ENCODE assay signal across 8 mouse cellular contexts in the genomic region with DNA sequence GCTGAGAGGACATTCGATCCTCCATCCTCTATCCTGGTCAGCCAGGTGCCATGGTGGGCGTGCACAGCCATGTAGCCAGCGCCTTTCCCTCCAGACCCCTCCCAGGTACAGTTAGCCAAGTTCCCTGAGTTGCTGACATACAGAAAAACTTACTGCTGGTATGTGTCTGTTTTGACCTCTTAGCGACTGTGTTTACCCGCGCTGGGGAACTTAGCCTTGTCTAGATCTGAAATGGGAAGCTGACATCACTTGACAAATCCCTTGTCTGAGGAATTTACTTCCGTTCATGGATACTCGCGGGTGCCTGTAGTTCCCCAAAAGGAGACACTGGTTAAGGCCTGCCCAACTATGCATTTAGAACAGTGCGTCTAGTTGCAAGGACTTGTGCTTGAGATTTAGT. TPM values are rescaled to one million over a fixed set of nuclear protein-coding genes. Genes with fewer than 3 reads are reported as not detected.
A peak's percentile ranks its signal among the peaks of the same experiment; 100 is the strongest.
DNase-seq lines count a peak whose midpoint lies in the region; ATAC-seq and TF ChIP-seq lines count a peak whose summit lies in the region.

No protein-coding gene starts in this region.

- H3K4me2 ChIP-seq in heart, embryonic 13.5 days = peak overlapping the region; percentile 76
- H3K4me2 ChIP-seq in forebrain, embryonic 12.5 days = peak overlapping the region; percentile 46

- H3K4me3 ChIP-seq in heart, embryonic 13.5 days = peak overlapping the region; percentile 80
- H3K4me3 ChIP-seq in forebrain, embryonic 12.5 days (replicated peaks) = peak overlapping the region; percentile 38; the same call in 1 of the 2 replicates
- peak overlapping the region; percentile 87 for H3K4me3 ChIP-seq in liver, adult 2 months (ENCODE audit: insufficient read depth, low read depth, low read length)

- WGBS in heart, embryonic 13.5 days = 5% methylated on average over 10 of the region's 10 CpGs
- 36% methylated on average over 10 of the region's 10 CpGs for WGBS in forebrain, embryonic 12.5 days
- 44% methylated on average over 10 of the region's 10 CpGs for WGBS in liver, adult 2 months

- no peak for TF ChIP-seq CTCF in liver, adult 2 months (IDR thresholded peaks at IDR 0.05; ENCODE audit: low read depth, low read length)

- no peak for ATAC-seq in heart, embryonic 13.5 days (ENCODE audit: extremely low read depth, insufficient number of reproducible peaks, low FRiP score, low TSS enrichment)
- no peak for ATAC-seq in forebrain, embryonic 12.5 days (ENCODE audit: low FRiP score)

- H3K9ac ChIP-seq in heart, embryonic 13.5 days = peak overlapping the region; percentile 93
- no peak overlapping the region for H3K9ac ChIP-seq in forebrain, embryonic 12.5 days
- peak overlapping the region; percentile 95 for H3K9ac ChIP-seq in liver, adult 2 months (ENCODE audit: low read depth, low read length)

- H3K4me1 ChIP-seq in heart, embryonic 13.5 days = peaks cover 54% of the 10 kb centered on the region
- H3K4me1 ChIP-seq in forebrain, embryonic 12.5 days = peaks cover 42% of the 10 kb centered on the region
- H3K4me1 ChIP-seq in liver, adult 2 months (ENCODE audit: control insufficient read depth, insufficient read depth, low read length) = peaks cover 15% of the 10 kb centered on the region; the same call in 1 of the 2 replicates

- no peak for TF ChIP-seq POLR2A in liver, adult 2 months (IDR thresholded peaks at IDR 0.05; ENCODE audit: extremely low read depth, insufficient read depth, low read length)

- H3K27ac ChIP-seq in heart, embryonic 13.5 days (replicated peaks) = peak overlapping the region; percentile 97
- H3K27ac ChIP-seq in forebrain, embryonic 12.5 days = no peak overlapping the region
- peak overlapping the region; percentile 78 for H3K27ac ChIP-seq in liver, adult 2 months (replicated peaks; ENCODE audit: insufficient read depth, low read depth, low read length)

- DNase-seq in heart, adult 8-10 months (ENCODE audit: low spot score) = no peak
- peak; percentile 55 for DNase-seq in liver, adult 2 months (ENCODE audit: extremely low read depth, low read depth, low spot score)
- peak; percentile 30 to 39 for DNase-seq in monocyte, adult 2 months (ENCODE audit: low read depth in 1 of 2, low spot score in 2 of 2)
- DNase-seq in frontal cortex, adult 2 months (ENCODE audit: extremely low spot score in 1 of 2, low spot score in 1 of 2) = no peak
- no peak for DNase-seq in spleen, adult 18-20 months
- no peak for DNase-seq in spleen, postnatal 14 days (ENCODE audit: low spot score in 2 of 2)

- H3K27me3 ChIP-seq in heart, embryonic 13.5 days (replicated peaks) = peaks cover 36% of the 10 kb centered on the region
- H3K27me3 ChIP-seq in forebrain, embryonic 12.5 days = peaks cover 71% of the 10 kb centered on the region
- no peaks in the 10 kb centered on the region for H3K27me3 ChIP-seq in liver, adult 2 months (ENCODE audit: control insufficient read depth, insufficient read depth, low read length)

- H3K36me3 ChIP-seq in heart, embryonic 13.5 days = peaks cover 22% of the 10 kb centered on the region
- no peaks in the 10 kb centered on the region for H3K36me3 ChIP-seq in forebrain, embryonic 12.5 days (replicated peaks)
- H3K36me3 ChIP-seq in liver, adult 2 months (ENCODE audit: control insufficient read depth, insufficient read depth, low read length) = no peaks in the 10 kb centered on the region

- H3K9me3 ChIP-seq in heart, embryonic 13.5 days = no peaks in the 10 kb centered on the region
- no peaks in the 10 kb centered on the region for H3K9me3 ChIP-seq in forebrain, embryonic 12.5 days

- H3K79me2 ChIP-seq in liver, adult 2 months (ENCODE audit: control insufficient read depth, insufficient read depth, low read length) = peaks cover 2% of the 10 kb centered on the region; the same call in 1 of the 2 replicates

RNA-seq across cellular contexts. Expression of gene Trim47, which starts 16.5 kb away (rescaled TPM):
- polyA plus RNA-seq in heart, embryonic 13.5 days (2015; fragmentation: Nextera tagmentation; extraction: Ambion mirVana) = 46.1 and 51.1 TPM in 2 replicates
- total RNA-seq in heart, adult 8-10 months (2022) = 10 to 100 TPM; 17.9 to 25.7 (median 22.1) TPM
- polyA plus RNA-seq in forebrain, embryonic 12.5 days (2016; fragmentation: Nextera tagmentation; extraction: Ambion mirVana) = 2.7 and 3.2 TPM in 2 replicates
- total RNA-seq in liver, adult 2 months (2014; rRNA removed) = 2.9 and 6.6 TPM in 2 replicates
- 4.2 and 4.6 TPM in 2 replicates for polyA plus RNA-seq in liver, adult 2 months (2012; rRNA removed)
- 6.2 and 7.4 TPM in 2 replicates for polyA plus RNA-seq in frontal cortex, adult 2 months (2012; rRNA removed)

RNA-seq across cellular contexts. Expression of gene Trim65, which starts 20.4 kb away (rescaled TPM):
- 4.2 and 4.3 TPM in 2 replicates for polyA plus RNA-seq in heart, embryonic 13.5 days (2015; fragmentation: Nextera tagmentation; extraction: Ambion mirVana)
- total RNA-seq in heart, adult 8-10 months (2022) = 1 to 10 TPM; 6.6 to 8.2 (median 7.6) TPM
- polyA plus RNA-seq in forebrain, embryonic 12.5 days (2016; fragmentation: Nextera tagmentation; extraction: Ambion mirVana) = 1.9 and 2.1 TPM in 2 replicates
- 3.9 and 5.8 TPM in 2 replicates for total RNA-seq in liver, adult 2 months (2014; rRNA removed)
- 7.7 and 8.3 TPM in 2 replicates for polyA plus RNA-seq in liver, adult 2 months (2012; rRNA removed)
- 6.2 and 6.3 TPM in 2 replicates for polyA plus RNA-seq in frontal cortex, adult 2 months (2012; rRNA removed)

RNA-seq across cellular contexts. Expression of gene Wbp2, which starts 23.7 kb away (rescaled TPM):
- polyA plus RNA-seq in heart, embryonic 13.5 days (2015; fragmentation: Nextera tagmentation; extraction: Ambion mirVana) = 134 and 138 TPM in 2 replicates
- 100 to 1,000 TPM; 108 to 126 (median 116) TPM for total RNA-seq in heart, adult 8-10 months (2022)
- 92.3 and 101 TPM in 2 replicates for polyA plus RNA-seq in forebrain, embryonic 12.5 days (2016; fragmentation: Nextera tagmentation; extraction: Ambion mirVana)
- total RNA-seq in liver, adult 2 months (2014; rRNA removed) = 14.8 and 24.8 TPM in 2 replicates
- polyA plus RNA-seq in liver, adult 2 months (2012; rRNA removed) = 166 and 179 TPM in 2 replicates
- 391 and 407 TPM in 2 replicates for polyA plus RNA-seq in frontal cortex, adult 2 months (2012; rRNA removed)

RNA-seq across cellular contexts. Expression of gene Mrpl38, which starts 28.1 kb away (rescaled TPM):
- 82.4 and 92.2 TPM in 2 replicates for polyA plus RNA-seq in heart, embryonic 13.5 days (2015; fragmentation: Nextera tagmentation; extraction: Ambion mirVana)
- 10 to 100 TPM; 60.0 to 66.2 (median 63.9) TPM for total RNA-seq in heart, adult 8-10 months (2022)
- polyA plus RNA-seq in forebrain, embryonic 12.5 days (2016; fragmentation: Nextera tagmentation; extraction: Ambion mirVana) = 89.6 and 90.5 TPM in 2 replicates
- total RNA-seq in liver, adult 2 months (2014; rRNA removed) = 26.4 and 40.2 TPM in 2 replicates
- 63.7 and 77.7 TPM in 2 replicates for polyA plus RNA-seq in liver, adult 2 months (2012; rRNA removed)
- 36.1 and 44.3 TPM in 2 replicates for polyA plus RNA-seq in frontal cortex, adult 2 months (2012; rRNA removed)

RNA-seq across cellular contexts. Expression of gene Unc13d, which starts 32.8 kb away (rescaled TPM):
- 1.5 and 2.3 TPM in 2 replicates for polyA plus RNA-seq in heart, embryonic 13.5 days (2015; fragmentation: Nextera tagmentation; extraction: Ambion mirVana)
- total RNA-seq in heart, adult 8-10 months (2022) = 1 to 10 TPM in 2 of 4 experiments, under 1 TPM in 2; 0.41 to 1.4 (median 0.83) TPM
- 0.69 and 0.73 TPM in 2 replicates for polyA plus RNA-seq in forebrain, embryonic 12.5 days (2016; fragmentation: Nextera tagmentation; extraction: Ambion mirVana)
- 0.37 and 0.87 TPM in 2 replicates for total RNA-seq in liver, adult 2 months (2014; rRNA removed)
- 0.54 and 1.4 TPM in 2 replicates for polyA plus RNA-seq in liver, adult 2 months (2012; rRNA removed)
- polyA plus RNA-seq in frontal cortex, adult 2 months (2012; rRNA removed) = 0.84 and 0.90 TPM in 2 replicates

Comparison
In these comparisons a context has a peak if more than half of its experiments do, and no peak if none do; other contexts are left out.
1. DNase-seq: peak in liver, adult 2 months (single experiment) and monocyte, adult 2 months (2 of 2); none in heart, adult 8-10 months (single experiment), frontal cortex, adult 2 months (0 of 2), spleen, adult 18-20 months (0 of 2) and spleen, postnatal 14 days (0 of 2).
2. Peak in every context shown above with its lines, with median percentiles within 50 percentile points of each other: H3K4me3 ChIP-seq.